Mouse (Mus musculus): ENCODE measurements around the gene Acad11. TPM values are rescaled to one million over a fixed set of nuclear protein-coding genes. Genes with fewer than 3 reads are reported as not detected.
A peak's percentile ranks its signal among the peaks of the same experiment; 100 is the strongest.

Gene Acad11
- 3.3 and 6.8 TPM in 2 replicates for polyA plus RNA-seq (2011; ENCODE audit: insufficient read depth, insufficient read length, low replicate concordance, missing spikeins)

- Histone ChIP-seq H3K4me1 (ENCODE audit: control insufficient read depth, insufficient read depth, low read length) (no peaks in the 10 kb centered on the region; the same call in 1 of the 2 replicates), H3K4me3 (replicated peaks; ENCODE audit: control insufficient read depth, low read depth, low read length) (peak within 1 kb of the TSS; percentile 80), H3K27ac (ENCODE audit: control insufficient read depth, insufficient read depth, low read depth, low read length, poor library complexity) (peak within 1 kb of the TSS; percentile 25; the same call in 1 of the 2 replicates)
- under 1% methylated on average over 30 of the region's 30 CpGs for WGBS
- 0 out of 2 replicates have a peak, but pooled peaks have one; percentile 40 for TF ChIP-seq POLR2A (IDR thresholded peaks at IDR 0.05; ENCODE audit: borderline replicate concordance, control insufficient read depth, low read depth, low read length)
- TF ChIP-seq CTCF (IDR thresholded peaks at IDR 0.05; ENCODE audit: control insufficient read depth, insufficient read depth, low read length): no peak
These were observed at the start of gene Acad11 for GRCm38 (mm10) chr9:104063244-104063961. Gene Acad11, plus strand, starts transcription at chr9:104063377.

GRCm38 (mm10) chr9:104014526-104014925 lies 48.7 kb upstream of the Acad11 start:
- 71% methylated on average over 1 of the region's 1 CpGs for WGBS
- H3K4me1 ChIP-seq (ENCODE audit: control insufficient read depth, insufficient read depth, low read length): no peaks in the 10 kb centered on the region
- H3K27ac ChIP-seq (ENCODE audit: control insufficient read depth, insufficient read depth, low read depth, low read length, poor library complexity): no peak overlapping the region
- no peak overlapping the region for H3K4me3 ChIP-seq (replicated peaks; ENCODE audit: control insufficient read depth, low read depth, low read length)
- no peak for TF ChIP-seq POLR2A (IDR thresholded peaks at IDR 0.05; ENCODE audit: borderline replicate concordance, control insufficient read depth, low read depth, low read length)

GRCm38 (mm10) chr9:104021026-104021425 lies 42.2 kb upstream of the Acad11 start:
- TF ChIP-seq POLR2A (IDR thresholded peaks at IDR 0.05; ENCODE audit: borderline replicate concordance, control insufficient read depth, low read depth, low read length): no peak
- TF ChIP-seq CTCF (IDR thresholded peaks at IDR 0.05; ENCODE audit: control insufficient read depth, insufficient read depth, low read length): no peak
- Histone ChIP-seq H3K27ac (ENCODE audit: control insufficient read depth, insufficient read depth, low read depth, low read length, poor library complexity) (no peak overlapping the region), H3K4me1 (ENCODE audit: control insufficient read depth, insufficient read depth, low read length) (no peaks in the 10 kb centered on the region), H3K4me3 (replicated peaks; ENCODE audit: control insufficient read depth, low read depth, low read length) (no peak overlapping the region)
- 91% methylated on average over 10 of the region's 10 CpGs for WGBS

GRCm38 (mm10) chr9:104027186-104027585 lies 36.0 kb upstream of the Acad11 start:
- WGBS: 88% methylated on average over 8 of the region's 8 CpGs
- peaks cover 2% of the 10 kb centered on the region for H3K4me1 ChIP-seq (ENCODE audit: control insufficient read depth, insufficient read depth, low read length)
- no peak overlapping the region for H3K27ac ChIP-seq (ENCODE audit: control insufficient read depth, insufficient read depth, low read depth, low read length, poor library complexity)
- H3K4me3 ChIP-seq (replicated peaks; ENCODE audit: control insufficient read depth, low read depth, low read length): no peak overlapping the region
- TF ChIP-seq POLR2A (IDR thresholded peaks at IDR 0.05; ENCODE audit: borderline replicate concordance, control insufficient read depth, low read depth, low read length) (no peak), CTCF (IDR thresholded peaks at IDR 0.05; ENCODE audit: control insufficient read depth, insufficient read depth, low read length) (no peak)

GRCm38 (mm10) chr9:104029861-104030260 lies 33.3 kb upstream of the Acad11 start:
- WGBS: 86% methylated on average over 11 of the region's 11 CpGs
- no peak for TF ChIP-seq CTCF (IDR thresholded peaks at IDR 0.05; ENCODE audit: control insufficient read depth, insufficient read depth, low read length)
- TF ChIP-seq POLR2A (IDR thresholded peaks at IDR 0.05; ENCODE audit: borderline replicate concordance, control insufficient read depth, low read depth, low read length): no peak
- Histone ChIP-seq H3K27ac (ENCODE audit: control insufficient read depth, insufficient read depth, low read depth, low read length, poor library complexity) (no peak overlapping the region), H3K4me1 (ENCODE audit: control insufficient read depth, insufficient read depth, low read length) (peaks cover 2% of the 10 kb centered on the region), H3K4me3 (replicated peaks; ENCODE audit: control insufficient read depth, low read depth, low read length) (no peak overlapping the region)

- peaks cover 2% of the 10 kb centered on the region for H3K4me1 ChIP-seq (ENCODE audit: control insufficient read depth, insufficient read depth, low read length)
- H3K4me3 ChIP-seq (replicated peaks; ENCODE audit: control insufficient read depth, low read depth, low read length): no peak overlapping the region
- WGBS: 84% methylated on average over 8 of the region's 8 CpGs
- TF ChIP-seq POLR2A (IDR thresholded peaks at IDR 0.05; ENCODE audit: borderline replicate concordance, control insufficient read depth, low read depth, low read length): no peak
- no peak overlapping the region for H3K27ac ChIP-seq (ENCODE audit: control insufficient read depth, insufficient read depth, low read depth, low read length, poor library complexity)
These were observed 28.9 kb upstream of the Acad11 start for GRCm38 (mm10) chr9:104034231-104034630.

GRCm38 (mm10) chr9:104034718-104035117 lies 28.5 kb upstream of the Acad11 start:
- H3K27ac ChIP-seq (ENCODE audit: control insufficient read depth, insufficient read depth, low read depth, low read length, poor library complexity): no peak overlapping the region
- WGBS: 78% methylated on average over 6 of the region's 6 CpGs

GRCm38 (mm10) chr9:104035261-104036015 lies 27.7 kb upstream of the Acad11 start:
- peaks cover 2% of the 10 kb centered on the region for H3K4me1 ChIP-seq (ENCODE audit: control insufficient read depth, insufficient read depth, low read length)
- 54% methylated on average over 24 of the region's 24 CpGs for WGBS
- H3K27ac ChIP-seq (ENCODE audit: control insufficient read depth, insufficient read depth, low read depth, low read length, poor library complexity): no peak overlapping the region
- TF ChIP-seq POLR2A (IDR thresholded peaks at IDR 0.05; ENCODE audit: borderline replicate concordance, control insufficient read depth, low read depth, low read length): no peak
- peak; percentile 84 for TF ChIP-seq CTCF (IDR thresholded peaks at IDR 0.05; ENCODE audit: control insufficient read depth, insufficient read depth, low read length)
- H3K4me3 ChIP-seq (replicated peaks; ENCODE audit: control insufficient read depth, low read depth, low read length): no peak overlapping the region

More at GRCm38 (mm10) chr9:104034718-104035117, 28.5 kb upstream of the Acad11 start:
- no peak overlapping the region for H3K4me3 ChIP-seq (replicated peaks; ENCODE audit: control insufficient read depth, low read depth, low read length)
- TF ChIP-seq POLR2A (IDR thresholded peaks at IDR 0.05; ENCODE audit: borderline replicate concordance, control insufficient read depth, low read depth, low read length) (no peak), CTCF (IDR thresholded peaks at IDR 0.05; ENCODE audit: control insufficient read depth, insufficient read depth, low read length) (no peak)
- peaks cover 2% of the 10 kb centered on the region for H3K4me1 ChIP-seq (ENCODE audit: control insufficient read depth, insufficient read depth, low read length)

All from bone marrow, adult 2 months (tissue).